Mouse (Mus musculus) stomach, embryonic 14.5 days (tissue): ENCODE data around the gene Lgsn. TPM values are rescaled to one million over a fixed set of nuclear protein-coding genes. Genes with fewer than 3 reads are reported as not detected.

Experiments
- ATAC-seq: fragments of 200-750 bp; cut with Nextera tagmentation; 2 replicates; pipeline ENCODE4 v1.8.0; 2017; ENCODE audit warnings: low read depth, moderate TSS enrichment; ENCODE audit not compliant: insufficient number of reproducible peaks, insufficient read depth, low FRiP score
- H3K27ac ChIP-seq: fragments of 300-500 bp; sonication (generic); 2 replicates; pipeline ENCODE4 v1.5.1; 2014; ENCODE audit warnings: mild to moderate bottlenecking, low read length, moderate library complexity, mixed read lengths
- H3K27me3 ChIP-seq: fragments of 300-500 bp; sonication (generic); 2 replicates; pipeline ENCODE4 v1.6.1; 2014; ENCODE audit warnings: low read length, control low read depth, mixed read lengths; ENCODE audit not compliant: control insufficient read depth, insufficient read depth
- H3K36me3 ChIP-seq: fragments of 300-500 bp; sonication (generic); 2 replicates; pipeline ENCODE4 v1.6.1; 2014; ENCODE audit warnings: mild to moderate bottlenecking, control low read depth, low read length, moderate library complexity, mixed read lengths; ENCODE audit not compliant: control insufficient read depth, insufficient read depth
- H3K4me1 ChIP-seq: fragments of 300-500 bp; sonication (generic); 2 replicates; pipeline ENCODE4 v1.6.1; 2014; ENCODE audit warnings: low read length, control low read depth, mixed read lengths; ENCODE audit not compliant: control insufficient read depth, insufficient read depth
- H3K4me2 ChIP-seq: fragments of 300-500 bp; sonication (generic); replicated peaks from 2 replicates; pipeline ENCODE4 v1.6.1; 2014; ENCODE audit warnings: low read depth, low read length, control low read depth
- H3K4me3 ChIP-seq: fragments of 300-500 bp; sonication (generic); 2 replicates; pipeline ENCODE4 v1.5.1; 2014; ENCODE audit warnings: low read depth, low read length, control low read depth
- H3K9ac ChIP-seq: fragments of 300-500 bp; sonication (generic); replicated peaks from 2 replicates; pipeline ENCODE4 v1.6.1; 2014; ENCODE audit warnings: low read depth, mild to moderate bottlenecking, control low read depth, low read length, moderate library complexity, mixed read lengths
- H3K9me3 ChIP-seq: fragments of 300-500 bp; sonication (generic); 2 replicates; pipeline ENCODE4 v1.6.1; 2016; ENCODE audit warnings: low read depth, low read length, control low read depth; ENCODE audit not compliant: control insufficient read depth
- WGBS: fragments of 180-500 bp; shearing (Covaris S2); extraction: QIAGEN DNeasy Blood & Tissue Kit; methylation state at CpG from one replicate; pipeline ENCODE4 v1.1.7; 2014; 5-methylcytosine and 5-hydroxymethylcytosine counted together
- polyA plus RNA-seq: library from polyadenylated mRNA; unstranded; fragments of >200 nt; fragmentation: Nextera tagmentation; extraction: Ambion mirVana; gene quantifications from 2 replicates; pipeline ENCODE4 v1.2.1, GENCODE M21; 2014

The Lgsn gene
- polyA plus RNA-seq = not detected in 2 replicates

DNA sequence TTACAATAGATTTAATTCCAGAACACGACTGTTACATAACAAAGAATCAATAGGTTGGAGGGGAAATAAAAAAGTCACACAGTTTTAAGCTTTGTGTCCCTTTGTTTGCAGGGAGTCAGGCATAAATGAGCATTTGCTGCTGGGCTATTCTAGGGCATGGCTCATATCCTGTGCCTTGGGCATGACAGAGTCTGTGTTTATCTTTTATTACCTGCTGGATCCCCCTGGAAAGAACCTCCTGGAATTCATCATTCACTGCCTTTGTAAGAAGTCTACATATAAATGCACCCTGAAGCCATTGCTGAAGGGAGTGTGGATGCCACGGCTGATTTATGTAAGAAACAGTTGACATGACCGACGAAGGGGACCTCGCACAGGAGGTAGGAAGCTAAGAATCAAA is at the start of gene Lgsn:
TSS of gene Lgsn (plus strand) at position 301 of the 400 bp plus-strand sequence.
- no peak for ATAC-seq
- Histone ChIP-seq H3K36me3 (no peaks in the 10 kb centered on the region), H3K9me3 (no peaks in the 10 kb centered on the region), H3K9ac (no peak within 1 kb of the TSS), H3K4me2 (no peak within 1 kb of the TSS), H3K27me3 (no peaks in the 10 kb centered on the region), H3K27ac (no peak within 1 kb of the TSS), H3K4me3 (no peak within 1 kb of the TSS), H3K4me1 (no peaks in the 10 kb centered on the region)
- 58% methylated on average over 5 of the region's 5 CpGs for WGBS

DNA sequence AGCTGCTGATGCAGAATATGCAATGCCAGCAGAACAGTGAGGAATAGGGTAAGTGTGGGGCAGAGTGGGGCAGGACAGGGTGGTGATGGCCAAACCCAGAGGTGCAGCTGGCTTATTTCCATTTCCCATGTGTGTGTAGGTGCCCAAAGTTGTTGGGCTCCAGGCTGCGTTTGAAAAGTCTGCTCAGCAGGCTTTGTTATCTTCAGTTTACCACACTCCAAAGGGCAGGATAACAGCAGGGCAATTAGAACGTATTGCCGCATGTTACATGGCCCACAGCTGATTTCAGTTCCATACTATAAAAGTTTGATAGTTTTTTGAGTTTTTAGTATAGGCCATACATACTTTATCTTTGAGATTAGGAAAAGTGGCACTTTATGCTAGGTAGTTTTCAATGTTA is 37.8 kb upstream of the Lgsn start:
- Histone ChIP-seq H3K36me3 (no peaks in the 10 kb centered on the region), H3K4me1 (peaks cover 8% of the 10 kb centered on the region; the same call in 1 of the 2 replicates), H3K27ac (no peak overlapping the region), H3K9ac (no peak overlapping the region), H3K4me2 (no peak overlapping the region), H3K27me3 (no peaks in the 10 kb centered on the region), H3K9me3 (no peaks in the 10 kb centered on the region), H3K4me3 (no peak overlapping the region)
- ATAC-seq = no peak
- WGBS = 56% methylated on average over 3 of the region's 3 CpGs

- 27% methylated on average over 8 of the region's 8 CpGs for WGBS
- H3K27ac ChIP-seq = no peak overlapping the region
- H3K27me3 ChIP-seq = no peaks in the 10 kb centered on the region
- H3K9me3 ChIP-seq = no peaks in the 10 kb centered on the region
- H3K4me3 ChIP-seq = no peak overlapping the region
- no peak for ATAC-seq
- no peaks in the 10 kb centered on the region for H3K36me3 ChIP-seq
- H3K4me1 ChIP-seq = peaks cover 8% of the 10 kb centered on the region; the same call in 1 of the 2 replicates
- no peak overlapping the region for H3K9ac ChIP-seq
- no peak overlapping the region for H3K4me2 ChIP-seq
Measured at GRCm38 (mm10) chr1:31142288-31143094, 33.7 kb upstream of the Lgsn start.

GRCm38 (mm10) chr1:31143571-31143970 is 32.6 kb upstream of the Lgsn start:
- Histone ChIP-seq H3K27me3 (no peaks in the 10 kb centered on the region), H3K4me3 (no peak overlapping the region), H3K27ac (no peak overlapping the region), H3K4me1 (peaks cover 8% of the 10 kb centered on the region; the same call in 1 of the 2 replicates), H3K9me3 (no peaks in the 10 kb centered on the region), H3K36me3 (no peaks in the 10 kb centered on the region), H3K9ac (no peak overlapping the region), H3K4me2 (no peak overlapping the region)
- no peak for ATAC-seq
- WGBS = 73% methylated on average over 2 of the region's 2 CpGs

DNA sequence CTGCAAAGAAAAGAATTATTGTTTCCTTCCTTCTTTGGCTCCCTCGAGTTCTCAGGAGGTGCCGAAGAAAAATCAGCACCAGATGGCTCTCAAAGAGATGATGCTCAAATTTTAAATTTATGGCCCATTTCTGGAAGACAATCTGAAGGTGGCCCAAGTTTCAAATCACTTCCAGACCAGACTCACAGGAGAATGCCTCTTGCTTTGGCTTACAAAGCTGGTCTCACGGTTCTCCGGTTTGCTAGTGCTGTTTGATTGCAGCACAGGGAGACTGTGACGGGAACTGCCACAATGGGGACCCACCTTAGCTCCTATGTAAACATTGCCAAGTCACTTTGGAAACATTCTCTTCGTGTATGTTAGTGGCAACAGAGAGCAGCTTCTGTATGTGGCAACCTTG is 26.5 kb upstream of the Lgsn start:
- Histone ChIP-seq H3K27me3 (no peaks in the 10 kb centered on the region), H3K9me3 (no peaks in the 10 kb centered on the region)
- ATAC-seq = 0 out of 2 replicates have a peak, but pooled peaks have one; percentile 21

DNA sequence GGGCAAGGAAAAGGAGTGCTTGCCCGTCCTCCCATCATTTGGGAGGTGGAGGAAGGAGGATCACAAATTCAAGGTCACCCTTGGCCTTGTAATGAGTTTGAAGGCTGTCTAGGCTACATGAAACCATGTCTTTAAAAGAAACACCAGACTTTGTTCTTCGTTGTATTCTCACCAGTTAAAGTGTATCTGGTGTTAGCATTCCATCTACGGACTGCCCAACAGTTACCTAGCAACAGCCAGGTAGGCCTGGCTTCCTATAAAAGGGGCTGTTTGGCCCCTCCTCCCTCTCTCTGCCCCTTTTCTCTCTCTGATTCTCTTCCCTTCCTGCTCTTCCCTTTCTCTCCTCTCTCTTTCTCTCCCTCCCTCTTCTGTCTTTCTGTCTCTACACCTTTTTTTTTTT is 25.7 kb upstream of the Lgsn start:
- H3K36me3 ChIP-seq = no peaks in the 10 kb centered on the region
- H3K9me3 ChIP-seq = no peaks in the 10 kb centered on the region
- no peaks in the 10 kb centered on the region for H3K27me3 ChIP-seq
- ATAC-seq = no peak
- H3K9ac ChIP-seq = no peak overlapping the region
- H3K4me2 ChIP-seq = no peak overlapping the region
- peak overlapping the region; percentile 69; the same call in 1 of the 2 replicates for H3K27ac ChIP-seq
- no peaks in the 10 kb centered on the region; the same call in 1 of the 2 replicates for H3K4me1 ChIP-seq
- H3K4me3 ChIP-seq = no peak overlapping the region
- 56% methylated on average over 3 of the region's 3 CpGs for WGBS

More for the DNA sequence above, 26.5 kb upstream of the Lgsn start:
- WGBS = 30% methylated on average over 6 of the region's 6 CpGs
- no peaks in the 10 kb centered on the region for H3K36me3 ChIP-seq
- H3K9ac ChIP-seq = no peak overlapping the region
- peak overlapping the region; percentile 14; the same call in 1 of the 2 replicates for H3K4me2 ChIP-seq
- H3K4me3 ChIP-seq = no peak overlapping the region
- H3K4me1 ChIP-seq = no peaks in the 10 kb centered on the region; the same call in 1 of the 2 replicates
- H3K27ac ChIP-seq = peak overlapping the region; percentile 69; the same call in 1 of the 2 replicates

DNA sequence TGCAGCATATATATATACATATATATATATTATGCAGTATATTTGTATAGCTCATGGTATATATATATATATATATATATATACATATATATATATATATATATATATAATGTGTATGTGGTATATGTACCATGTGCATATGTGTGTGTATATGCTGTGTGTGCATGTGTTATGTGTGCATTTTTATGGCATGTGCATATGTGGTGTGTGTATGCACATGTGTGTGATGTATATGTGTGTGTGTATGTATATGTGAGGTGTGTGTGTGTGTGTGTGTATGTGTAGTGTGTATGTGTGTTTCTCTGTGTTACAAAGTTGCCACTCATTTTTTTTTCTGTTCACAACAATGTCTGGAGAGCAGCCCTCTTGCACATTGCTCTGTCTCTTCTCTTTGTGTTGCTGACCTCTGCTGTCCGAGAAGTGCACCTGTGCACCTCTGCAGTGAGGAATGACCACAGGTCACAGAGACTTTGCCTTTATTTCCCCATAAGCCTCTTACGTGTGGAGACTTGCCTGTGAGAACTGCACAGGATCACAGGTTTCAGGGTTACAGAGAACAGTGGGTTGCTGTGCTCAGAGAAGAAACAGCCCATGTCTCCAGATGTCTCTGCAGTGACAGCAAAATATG is 23.3 kb upstream of the Lgsn start:
- no peak overlapping the region for H3K4me2 ChIP-seq
- no peak overlapping the region for H3K27ac ChIP-seq
- H3K4me1 ChIP-seq = no peaks in the 10 kb centered on the region; the same call in 1 of the 2 replicates
- 45% methylated on average over 2 of the region's 2 CpGs for WGBS
- H3K9me3 ChIP-seq = no peaks in the 10 kb centered on the region
- no peak overlapping the region for H3K9ac ChIP-seq
- ATAC-seq = no peak
- H3K4me3 ChIP-seq = no peak overlapping the region
- H3K36me3 ChIP-seq = no peaks in the 10 kb centered on the region
- no peaks in the 10 kb centered on the region for H3K27me3 ChIP-seq

- no peaks in the 10 kb centered on the region for H3K27me3 ChIP-seq
- H3K9me3 ChIP-seq = no peaks in the 10 kb centered on the region
- WGBS = 8% methylated on average over 7 of the region's 7 CpGs
- no peak overlapping the region for H3K27ac ChIP-seq
- ATAC-seq = peak; percentile 68; the same call in 1 of the 2 replicates
- no peak overlapping the region for H3K4me3 ChIP-seq
- H3K4me2 ChIP-seq = no peak overlapping the region
- H3K9ac ChIP-seq = no peak overlapping the region
- no peaks in the 10 kb centered on the region; the same call in 1 of the 2 replicates for H3K4me1 ChIP-seq
- no peaks in the 10 kb centered on the region for H3K36me3 ChIP-seq
Measured at GRCm38 (mm10) chr1:31153793-31154349, 22.3 kb upstream of the Lgsn start.
